8 mouse cellular contexts compared by ENCODE assay signal in the genomic region with DNA sequence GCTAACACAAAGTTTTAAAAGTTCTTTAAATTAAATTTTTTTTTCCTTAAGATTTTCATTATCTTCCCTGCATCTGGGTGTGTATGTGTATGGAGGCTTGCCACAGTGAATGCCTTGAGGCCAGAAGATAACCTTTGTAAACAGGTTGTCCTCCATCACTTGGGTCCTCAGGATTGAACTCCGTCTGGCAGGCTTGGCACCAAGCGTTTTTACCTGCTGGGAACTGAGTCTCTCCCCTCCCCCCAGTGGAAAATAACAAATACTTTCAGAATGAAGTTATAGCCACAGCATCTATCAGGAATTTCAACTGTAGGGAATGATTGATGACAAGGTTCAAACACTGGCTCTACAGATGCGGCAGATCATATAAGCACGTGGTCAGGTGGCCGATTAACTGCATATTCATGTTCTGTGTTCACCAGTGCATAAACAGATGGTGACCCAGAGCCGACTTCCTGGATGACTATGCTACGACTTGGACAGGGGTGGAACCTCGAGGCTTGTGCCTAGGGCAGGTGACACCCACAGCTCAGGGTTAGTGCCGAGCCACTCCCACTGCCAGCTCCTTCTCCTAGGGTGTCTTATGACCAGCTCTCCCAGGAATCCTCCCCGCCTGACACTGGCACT. TPM values are rescaled to one million over a fixed set of nuclear protein-coding genes. Genes with fewer than 3 reads are reported as not detected.
DNase-seq lines count a peak whose midpoint lies in the region; ATAC-seq and TF ChIP-seq lines count a peak whose summit lies in the region.

No protein-coding gene starts in this region.

- TF ChIP-seq CTCF in gastrocnemius, adult 2 months (IDR thresholded peaks at IDR 0.05) = no peak

- peak overlapping the region; percentile 63 for H3K4me2 ChIP-seq in hindbrain, embryonic 16.5 days (ENCODE audit: low read length)
- peak overlapping the region; percentile 90 for H3K4me2 ChIP-seq in liver, embryonic 13.5 days

- H3K4me1 ChIP-seq in hindbrain, embryonic 16.5 days (ENCODE audit: control insufficient read depth, insufficient read depth, low read depth, low read length) = peaks cover 18% of the 10 kb centered on the region
- H3K4me1 ChIP-seq in liver, embryonic 13.5 days (replicated peaks) = peaks cover 36% of the 10 kb centered on the region

- peak overlapping the region; percentile 89 for H3K27ac ChIP-seq in gastrocnemius, adult 2 months
- peak overlapping the region; percentile 77 for H3K27ac ChIP-seq in hindbrain, embryonic 16.5 days (ENCODE audit: low read depth, low read length)
- peak overlapping the region; percentile 95 for H3K27ac ChIP-seq in liver, embryonic 13.5 days

- peak overlapping the region; percentile 81 for H3K4me3 ChIP-seq in gastrocnemius, adult 2 months
- H3K4me3 ChIP-seq in hindbrain, embryonic 16.5 days (ENCODE audit: low read length) = peak overlapping the region; percentile 99
- peak overlapping the region; percentile 98 for H3K4me3 ChIP-seq in liver, embryonic 13.5 days (replicated peaks)

- 7% methylated on average over 10 of the region's 10 CpGs for WGBS in hindbrain, embryonic 16.5 days
- 8% methylated on average over 10 of the region's 10 CpGs for WGBS in liver, embryonic 13.5 days (ENCODE audit: insufficient replicate concordance)

- H3K9me3 ChIP-seq in hindbrain, embryonic 16.5 days (ENCODE audit: control insufficient read depth, low read length) = no peaks in the 10 kb centered on the region
- no peaks in the 10 kb centered on the region for H3K9me3 ChIP-seq in liver, embryonic 13.5 days (replicated peaks)

- no peaks in the 10 kb centered on the region for H3K27me3 ChIP-seq in hindbrain, embryonic 16.5 days (replicated peaks; ENCODE audit: control insufficient read depth, insufficient read depth, low read length)
- no peaks in the 10 kb centered on the region for H3K27me3 ChIP-seq in liver, embryonic 13.5 days

- peaks cover 7% of the 10 kb centered on the region; the same call in 1 of the 2 replicates for H3K36me3 ChIP-seq in hindbrain, embryonic 16.5 days (ENCODE audit: control insufficient read depth, insufficient read depth, low read length)
- H3K36me3 ChIP-seq in liver, embryonic 13.5 days = peaks cover 30% of the 10 kb centered on the region

- DNase-seq in ovary, adult 18-20 months (ENCODE audit: low spot score) = peak; percentile 11
- no peak for DNase-seq in ovary, postnatal 14 days (ENCODE audit: low spot score)
- DNase-seq in cerebellum, adult 18-20 months = peak; percentile 66 to 73
- peak; percentile 67 for DNase-seq in gastrocnemius, adult 2 months
- peak; percentile 79 for DNase-seq in liver, embryonic 13.5 days
- DNase-seq in natural killer cell, adult 2 months (ENCODE audit: low spot score in 2 of 2) = peak; percentile 53 to 57
- DNase-seq in thymus, postnatal 25 days = peak; percentile 26

- peak overlapping the region; percentile 45; the same call in 1 of the 2 replicates for H3K9ac ChIP-seq in hindbrain, embryonic 16.5 days (ENCODE audit: low read depth, low read length)
- H3K9ac ChIP-seq in liver, embryonic 13.5 days = peak overlapping the region; percentile 97

- intact Hi-C loops in gastrocnemius, adult 2 months (cut with DNase I) = loop anchor here (5.0 kb wide), 1 partner anchor 53 kb away; the partner anchor contains the start of gene Adat1

- peak; percentile 58 for ATAC-seq in hindbrain, embryonic 16.5 days
- ATAC-seq in liver, embryonic 13.5 days (ENCODE audit: low read depth) = peak; percentile 93

RNA-seq across cellular contexts. Expression of gene Gabarapl2, which starts 0.9 kb away (rescaled TPM):
- 100 to 1,000 TPM in 1 of 2 experiments, 10 to 100 TPM in 1; 99.6 to 105 TPM for total RNA-seq in gastrocnemius, adult 2 months (2021)
- 422 and 469 TPM in 2 replicates for polyA plus RNA-seq in hindbrain, embryonic 16.5 days (2015; fragmentation: Nextera tagmentation; extraction: Ambion mirVana)
- polyA plus RNA-seq in liver, embryonic 13.5 days (2015; fragmentation: Nextera tagmentation; extraction: Ambion mirVana) = 185 and 197 TPM in 2 replicates

RNA-seq across cellular contexts. Expression of gene Tmem231, which starts 5.9 kb away (rescaled TPM):
- total RNA-seq in gastrocnemius, adult 2 months (2021) = under 1 TPM; 0.73 to 0.94 TPM
- polyA plus RNA-seq in hindbrain, embryonic 16.5 days (2015; fragmentation: Nextera tagmentation; extraction: Ambion mirVana) = 19.5 and 21.3 TPM in 2 replicates
- 2.1 and 2.6 TPM in 2 replicates for polyA plus RNA-seq in liver, embryonic 13.5 days (2015; fragmentation: Nextera tagmentation; extraction: Ambion mirVana)

RNA-seq across cellular contexts. Expression of gene Chst5, which starts 29.4 kb away (rescaled TPM):
- total RNA-seq in gastrocnemius, adult 2 months (2021) = under 1 TPM in 1 of 2 experiments, not detected in 1; 0.14 TPM
- 4.4 and 4.9 TPM in 2 replicates for polyA plus RNA-seq in hindbrain, embryonic 16.5 days (2015; fragmentation: Nextera tagmentation; extraction: Ambion mirVana)
- polyA plus RNA-seq in liver, embryonic 13.5 days (2015; fragmentation: Nextera tagmentation; extraction: Ambion mirVana) = 0.06 TPM in 1 of 2 replicates, not detected in the other

RNA-seq across cellular contexts. Expression of gene Adat1, which starts 52.5 kb away (rescaled TPM):
- total RNA-seq in gastrocnemius, adult 2 months (2021) = 1 to 10 TPM; 2.4 to 2.7 TPM
- 6.9 and 7.5 TPM in 2 replicates for polyA plus RNA-seq in hindbrain, embryonic 16.5 days (2015; fragmentation: Nextera tagmentation; extraction: Ambion mirVana)
- polyA plus RNA-seq in liver, embryonic 13.5 days (2015; fragmentation: Nextera tagmentation; extraction: Ambion mirVana) = 4.3 and 5.7 TPM in 2 replicates
